Mouse (Mus musculus): ENCODE data around the gene Lce1b.
"Not testable (repeated sequence)": the region's sequence is repeated elsewhere in the genome, so short reads cannot be mapped to it uniquely, and the experiment has no call there.

Gene Lce1b

DNA sequence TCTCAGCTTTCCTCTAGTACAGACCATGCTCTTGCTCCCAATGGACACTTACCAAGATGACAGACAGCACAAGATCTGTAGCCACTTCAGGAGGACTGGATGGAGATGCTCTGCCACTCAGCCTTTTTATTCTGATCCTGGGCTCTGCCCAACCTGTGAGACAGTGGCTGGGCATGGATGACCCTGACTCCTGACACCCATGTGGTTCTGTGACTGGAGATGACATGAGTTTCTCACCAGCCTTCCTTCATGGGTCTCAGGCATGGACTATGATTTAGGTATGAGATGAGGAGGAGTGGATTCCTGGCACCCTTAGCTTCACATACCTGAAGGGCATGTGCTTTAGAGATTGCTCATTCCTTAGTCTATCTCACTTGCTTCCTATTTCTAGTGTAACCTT lies at the start of gene Lce1b:
Lce1b (minus strand) TSS at position 101 of the 400 bp plus-strand sequence.
- no peak for DNase-seq (ENCODE audit: low spot score)

- DNase-seq (ENCODE audit: low spot score), result no peak
Measured at GRCm38 (mm10) chr3:92694613-92695012, 37.9 kb upstream of the Lce1b start.

DNA sequence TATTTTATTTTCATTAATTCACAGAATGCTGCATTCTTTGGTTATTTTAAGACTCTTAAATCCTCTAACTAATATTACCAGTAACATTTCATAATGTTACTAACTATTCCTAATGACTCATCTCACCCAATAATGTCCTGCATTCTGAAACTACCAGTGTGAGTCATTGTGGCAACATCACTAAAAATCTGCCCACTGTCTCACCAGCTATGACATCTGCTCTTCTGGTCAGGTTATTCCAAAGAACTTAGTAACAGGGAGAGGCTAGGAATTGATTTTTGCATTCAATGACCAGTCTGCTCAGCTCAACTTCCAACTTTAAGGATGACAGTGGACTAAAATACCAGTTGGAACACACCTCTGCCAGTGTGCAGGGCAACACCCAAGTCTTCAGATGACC lies 35.0 kb upstream of the Lce1b start:
- no peak for DNase-seq (ENCODE audit: low spot score)

GRCm38 (mm10) chr3:92689154-92689553 lies 32.4 kb upstream of the Lce1b start:
- DNase-seq (ENCODE audit: low spot score), result not testable (repeated sequence)

DNA sequence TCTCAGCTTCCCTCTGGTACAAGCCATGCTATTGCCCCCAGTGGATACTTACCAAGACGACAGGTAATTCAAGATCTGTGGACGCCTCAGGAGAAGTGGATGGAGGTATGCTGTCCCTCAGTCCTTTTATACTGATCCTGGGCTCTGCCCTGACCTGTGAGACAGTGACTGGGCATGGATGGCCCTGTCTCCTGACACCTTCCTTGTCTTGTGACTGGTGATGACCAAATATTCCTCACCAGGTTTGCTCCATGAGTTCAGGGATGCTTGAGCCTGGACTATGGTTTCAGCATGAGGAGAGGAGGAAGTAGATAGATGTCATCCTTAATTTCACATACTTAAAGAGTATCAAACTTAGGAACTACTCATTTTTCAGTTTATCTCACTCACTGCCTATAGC lies 30.4 kb upstream of the Lce1b start, which contains the start of gene Lce1d:
Lce1d (minus strand) TSS at position 101 of the 400 bp plus-strand sequence.
- DNase-seq (ENCODE audit: low spot score), result no peak

DNA sequence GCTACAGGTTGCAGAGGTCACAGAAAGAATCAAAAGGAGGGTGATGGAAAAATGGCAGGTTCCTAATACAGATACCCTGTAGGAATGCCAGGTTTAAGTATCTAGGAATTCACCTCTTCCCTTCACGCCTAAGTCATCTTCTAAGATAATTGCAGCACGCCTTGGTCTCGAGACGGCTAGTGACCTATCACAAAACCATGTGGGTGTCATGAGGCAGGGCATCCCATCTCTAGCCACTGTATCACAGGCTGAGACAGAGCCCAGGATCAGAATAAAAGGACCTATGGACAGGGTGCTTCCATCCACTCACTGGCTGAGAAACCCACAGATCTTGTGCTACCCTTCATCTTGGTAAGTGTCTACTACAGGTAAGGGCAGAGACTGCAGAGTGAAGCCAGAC lies 22.2 kb upstream of the Lce1b start, which contains the start of gene Lce1c:
Lce1c (plus strand) TSS at position 301 of the 400 bp plus-strand sequence.
- no peak for DNase-seq (ENCODE audit: low spot score)

GRCm38 (mm10) chr3:92670215-92670614 lies 13.5 kb upstream of the Lce1b start, which contains the start of gene Lce1a2:
Lce1a2 (minus strand) TSS chr3:92670315.
- no peak for DNase-seq (ENCODE audit: low spot score)

DNA sequence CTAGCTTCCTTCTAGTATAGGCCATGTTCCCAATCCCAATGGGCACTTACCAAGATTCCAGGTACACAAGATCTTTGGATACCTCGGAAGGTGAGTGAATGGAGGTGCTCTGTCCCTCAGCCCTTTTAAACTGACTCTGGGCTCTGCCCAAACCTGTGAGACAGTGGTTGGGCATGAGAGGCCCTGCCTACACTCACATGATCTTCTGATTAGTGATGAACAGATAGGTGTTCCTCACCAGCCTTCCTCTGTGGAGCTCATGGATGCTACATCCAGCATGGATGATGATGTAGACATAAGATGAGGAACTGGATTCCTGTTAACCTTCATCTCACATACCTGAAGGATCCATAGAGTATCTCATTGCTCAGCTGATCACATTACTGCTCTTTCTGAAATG lies 8.5 kb downstream of the Lce1b start, which contains the start of gene Lce1a1:
Lce1a1 (minus strand) TSS at position 101 of the 400 bp plus-strand sequence.
- no peak for DNase-seq (ENCODE audit: low spot score)

DNA sequence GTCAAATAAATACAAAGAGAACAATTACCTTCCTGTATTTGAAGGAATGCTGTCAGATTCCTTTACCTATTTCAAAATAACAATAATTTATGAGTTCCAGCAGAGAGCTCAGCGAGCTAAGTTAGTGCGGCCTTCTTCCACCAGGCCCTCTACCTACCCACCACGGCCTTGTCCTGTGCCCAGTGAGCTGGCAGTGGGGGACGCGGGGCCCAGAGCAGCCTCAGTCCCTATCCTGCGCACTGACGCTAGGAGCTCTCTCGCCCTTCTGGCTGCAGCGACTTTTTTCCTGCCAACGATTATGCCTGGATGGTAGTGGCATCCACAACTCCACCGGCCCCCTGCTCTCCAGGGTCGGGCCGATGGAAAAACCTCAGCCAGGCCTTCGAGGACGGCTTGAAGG lies 16.9 kb downstream of the Lce1b start:
- no peak for DNase-seq (ENCODE audit: low spot score)

DNA sequence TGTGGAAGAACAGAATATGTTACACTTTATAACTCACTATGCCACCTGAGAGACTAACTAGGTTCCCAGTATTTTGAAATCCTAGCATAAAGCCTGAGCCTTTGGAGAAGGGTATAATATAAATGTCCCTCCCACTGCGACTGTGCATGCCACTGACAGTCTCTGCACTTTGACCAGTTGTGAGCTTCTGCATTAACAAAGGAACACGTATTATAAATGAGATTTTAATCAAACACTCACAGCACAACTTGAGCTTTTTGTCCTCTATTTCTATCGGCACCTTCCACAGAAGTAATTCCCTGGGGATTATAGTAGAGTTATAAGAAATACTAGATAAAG lies 18.1 kb downstream of the Lce1b start:
- DNase-seq (ENCODE audit: low spot score), result no peak

DNA sequence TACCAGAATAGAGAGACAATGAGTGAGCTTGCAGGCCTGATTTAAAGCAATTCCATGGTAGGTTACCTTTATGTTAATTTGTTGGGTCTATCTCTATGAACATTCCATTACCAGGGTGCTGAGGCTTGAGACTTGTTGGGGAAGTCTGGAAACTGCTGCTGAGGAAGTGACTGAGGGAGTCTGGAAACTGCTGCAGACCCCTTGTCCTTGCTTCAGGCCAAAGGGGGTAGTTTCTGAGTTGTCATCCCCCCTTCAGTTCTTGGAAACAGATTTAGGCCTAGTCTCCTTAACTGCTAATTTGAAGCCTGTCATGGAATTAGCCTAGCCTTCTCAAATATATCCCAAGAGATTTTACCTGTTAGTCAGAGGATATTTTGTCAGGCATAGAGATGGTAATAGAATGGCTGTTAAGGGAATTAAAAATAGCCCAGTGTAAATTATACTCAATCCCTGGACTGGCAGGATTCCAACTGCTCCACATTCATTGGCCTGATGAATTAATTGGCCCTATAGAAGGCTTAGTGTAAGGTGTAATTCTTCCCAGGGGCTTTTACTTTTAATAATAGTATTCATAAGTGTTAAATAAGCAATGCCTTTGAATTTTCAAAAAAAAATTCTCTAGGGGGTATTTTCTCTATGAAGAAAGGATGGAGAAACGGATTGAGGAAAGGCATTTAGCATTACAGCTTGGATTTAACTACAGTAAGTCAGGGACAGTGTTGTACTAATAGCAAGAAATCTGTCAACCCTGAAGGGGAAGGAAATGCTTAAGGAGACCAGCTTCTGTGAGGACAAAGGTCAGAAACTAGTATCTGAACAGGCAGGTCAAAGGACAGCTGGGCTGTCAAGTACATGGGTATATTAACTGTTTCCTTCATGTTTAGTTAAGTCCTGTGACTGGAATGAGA lies 18.7 kb downstream of the Lce1b start:
- DNase-seq (ENCODE audit: low spot score), result no peak

- DNase-seq (ENCODE audit: low spot score), result no peak
Measured at GRCm38 (mm10) chr3:92621560-92621959, 35.2 kb downstream of the Lce1b start, which contains the start of gene Lce6a. Lce6a (minus strand) TSS chr3:92621660.

DNA sequence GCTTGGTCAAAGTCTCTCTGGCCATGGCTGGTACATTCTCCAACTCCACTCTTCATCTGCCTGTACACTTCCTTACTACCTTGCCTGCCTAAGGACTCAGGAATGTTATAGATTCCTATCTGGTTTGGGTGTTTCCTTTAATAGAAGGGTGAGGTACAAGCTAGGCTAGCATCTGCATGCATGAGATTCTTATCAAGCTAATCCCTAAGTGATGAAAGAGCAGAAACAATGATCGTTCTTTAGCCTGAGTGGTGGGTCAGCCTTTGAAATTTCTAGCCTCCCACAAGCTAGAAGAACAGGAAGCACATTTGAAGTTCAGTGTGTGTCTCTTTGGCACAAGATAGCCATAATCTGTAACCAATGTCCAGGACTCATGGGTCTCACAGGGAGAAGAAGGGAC lies 46.9 kb downstream of the Lce1b start:
- DNase-seq (ENCODE audit: low spot score), result no peak

DNA sequence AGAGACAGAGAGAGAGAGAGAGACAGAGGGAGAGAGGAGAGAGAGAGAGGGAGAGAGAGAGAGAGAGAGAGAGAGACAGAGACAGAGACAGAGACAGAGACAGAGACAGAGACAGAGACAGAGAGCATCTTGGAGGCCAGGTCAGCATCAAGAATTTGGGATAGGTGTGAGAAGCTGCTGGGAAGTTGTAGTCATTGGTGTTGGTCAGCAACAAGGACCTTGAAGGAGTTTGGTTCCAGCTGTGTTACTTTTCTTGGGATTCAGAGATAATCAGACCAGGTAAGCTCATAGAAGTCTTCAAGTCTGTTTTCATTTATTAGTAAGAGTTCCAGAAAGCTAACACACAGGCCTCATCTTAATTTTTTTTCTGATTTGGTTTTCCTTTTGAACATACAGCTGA lies 49.3 kb downstream of the Lce1b start, which contains the start of gene 2210017I01Rik:
2210017I01Rik (minus strand) TSS at position 101 of the 400 bp plus-strand sequence.
- DNase-seq (ENCODE audit: low spot score), result no peak
